Mouse (Mus musculus) right cerebral cortex, postnatal 14 days (tissue): ENCODE measurements at regions not wholly inside any gene's neighbourhood (a gene's known extent, or its start where the extent isn't known, plus 50 kb on each side); places are given as distances from the start of the nearest gene placed in this dataset.
A peak's percentile ranks its signal among the peaks of the same experiment; 100 is the strongest.

Source experiments
- DNase-seq: peaks from one replicate; pipeline ENCODE4 v3.0.0; 2022

DNA sequence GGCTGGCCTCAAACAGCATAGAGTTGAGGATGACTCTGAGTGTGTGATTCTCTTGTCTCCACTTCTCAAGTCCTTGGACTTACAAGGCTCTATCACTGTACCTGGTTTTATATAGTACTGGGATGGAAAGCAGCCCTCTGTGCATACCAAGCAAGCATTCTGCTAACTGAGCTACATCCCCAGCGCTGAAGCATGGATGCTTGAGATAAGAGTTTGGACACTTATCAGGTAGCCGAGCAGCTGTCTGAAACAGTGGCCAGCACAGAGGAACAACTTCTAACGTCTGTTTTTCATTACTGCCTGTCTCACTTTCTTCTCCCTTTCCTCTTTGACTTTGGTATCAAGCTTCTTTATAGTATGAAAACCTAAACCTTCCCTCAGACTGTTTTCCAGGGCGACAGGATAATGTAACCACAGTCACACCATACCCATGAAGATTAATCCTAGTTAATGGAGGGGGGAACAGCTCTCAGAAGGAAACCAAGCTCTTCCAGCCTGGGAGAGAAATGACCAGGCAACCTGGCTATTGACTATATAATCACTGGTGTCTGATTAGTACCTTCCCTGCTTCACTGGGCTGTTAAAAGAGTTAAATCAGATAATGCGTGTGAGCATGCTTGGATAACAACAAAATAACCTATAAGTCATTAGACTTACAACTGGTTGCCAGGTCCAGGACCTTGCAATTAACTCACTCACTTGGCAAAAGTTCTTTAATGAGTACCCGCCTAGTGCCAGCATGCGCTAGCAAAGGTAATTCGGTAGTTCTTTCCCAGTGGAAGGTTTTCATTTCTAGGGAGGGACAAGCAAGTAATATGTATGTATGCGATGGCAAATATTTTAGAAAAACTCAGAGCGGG is 382.5 kb downstream of the Brinp2 start:
- no peak for DNase-seq

DNA sequence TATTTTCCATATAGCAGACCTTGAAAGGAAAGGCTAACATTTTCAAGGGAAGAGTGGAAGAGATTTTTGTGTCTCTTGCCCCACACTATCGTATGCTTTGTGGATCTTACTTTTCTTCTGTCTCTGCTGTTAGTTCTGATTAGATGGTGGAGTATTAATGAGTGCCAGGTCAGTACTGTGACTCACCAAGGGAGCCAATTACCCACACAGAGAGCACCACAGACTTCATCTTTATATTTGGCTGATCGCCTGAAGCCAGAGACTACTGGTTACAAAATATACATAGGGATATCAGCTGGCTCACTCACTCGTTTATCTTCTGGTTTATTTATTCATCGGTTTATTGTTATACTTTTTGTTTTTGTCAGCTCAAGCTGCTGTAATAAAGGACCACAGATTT is 381.5 kb downstream of the Brinp2 start:
- no peak for DNase-seq

DNA sequence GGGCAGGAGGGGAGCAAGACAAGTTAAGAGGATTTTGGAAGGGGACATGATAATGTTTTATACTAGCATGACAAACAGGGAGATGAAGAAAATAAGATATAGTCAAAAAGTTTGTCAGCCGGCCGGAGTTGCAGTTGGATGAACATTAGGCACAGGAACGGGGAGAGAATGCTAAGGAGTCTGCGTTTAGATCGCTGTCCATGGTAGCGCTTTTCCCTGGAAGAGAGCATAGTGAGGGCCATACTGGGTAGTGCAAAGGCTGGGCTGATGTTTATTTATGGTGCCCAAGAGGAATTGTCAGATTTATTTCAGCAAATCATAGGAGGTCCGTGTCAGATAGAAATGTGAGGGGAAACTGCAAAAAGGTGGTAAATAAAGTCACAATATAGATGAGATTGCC is 337.0 kb downstream of the Brinp2 start:
- DNase-seq, result no peak

DNA sequence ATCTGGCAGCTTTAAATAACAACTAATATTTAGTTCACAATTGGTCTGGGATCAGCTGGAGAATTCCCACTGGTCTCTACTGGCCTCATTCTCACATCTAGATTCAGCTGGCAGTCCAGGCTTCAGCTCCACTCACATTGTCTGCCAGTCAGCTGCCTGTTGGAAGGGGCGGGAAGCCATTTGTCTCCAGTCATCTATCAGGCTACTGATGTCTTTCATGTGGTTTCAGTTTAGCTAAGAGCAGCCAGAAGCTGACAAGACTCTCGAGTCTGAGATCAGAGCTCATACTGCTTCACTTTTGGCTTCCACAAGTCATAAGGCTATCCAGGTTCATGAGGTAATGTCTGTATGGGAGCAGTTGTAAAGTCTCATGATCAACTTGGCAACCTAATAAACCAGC is 316.4 kb downstream of the Brinp2 start:
- no peak for DNase-seq

DNA sequence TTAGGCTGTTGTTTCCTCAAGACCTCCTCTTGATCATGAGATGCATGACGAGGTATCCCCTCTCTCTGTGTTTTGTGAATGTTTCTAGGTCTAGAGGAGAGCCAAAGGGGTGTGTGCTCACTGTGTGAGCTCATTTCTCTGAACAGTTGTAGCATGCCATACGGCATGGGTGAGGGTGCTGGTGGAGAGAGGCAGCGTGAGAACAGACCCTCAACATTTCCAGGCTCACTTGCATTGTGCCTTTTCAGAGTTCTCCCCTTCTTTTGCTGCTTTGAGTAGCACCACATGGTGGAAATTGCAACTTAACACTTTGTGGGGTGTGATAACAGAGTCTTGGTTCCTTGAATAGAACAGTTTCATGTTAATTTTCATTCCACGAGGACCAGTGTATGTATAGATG is 315.8 kb downstream of the Brinp2 start:
- DNase-seq, result peak; percentile 16

DNA sequence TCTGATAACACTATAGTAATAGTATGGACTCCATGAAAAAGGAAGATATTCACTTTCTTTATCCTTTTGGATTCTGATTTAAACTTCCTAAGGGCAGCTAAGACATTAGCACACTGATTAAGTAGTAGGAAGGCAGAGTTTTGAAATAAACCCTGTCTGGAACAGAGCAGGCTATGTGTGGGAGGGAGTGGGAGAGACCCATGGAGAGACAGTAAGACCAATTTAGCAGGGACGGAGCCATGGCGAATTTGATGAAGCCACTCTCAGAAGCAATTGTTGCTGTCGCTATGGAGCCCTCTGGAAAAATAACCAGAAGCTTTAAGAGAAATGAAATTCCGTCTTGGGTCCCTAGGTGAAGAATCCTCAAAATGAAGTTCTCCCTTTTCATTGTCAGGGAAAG is 303.5 kb downstream of the Brinp2 start:
- no peak for DNase-seq

DNA sequence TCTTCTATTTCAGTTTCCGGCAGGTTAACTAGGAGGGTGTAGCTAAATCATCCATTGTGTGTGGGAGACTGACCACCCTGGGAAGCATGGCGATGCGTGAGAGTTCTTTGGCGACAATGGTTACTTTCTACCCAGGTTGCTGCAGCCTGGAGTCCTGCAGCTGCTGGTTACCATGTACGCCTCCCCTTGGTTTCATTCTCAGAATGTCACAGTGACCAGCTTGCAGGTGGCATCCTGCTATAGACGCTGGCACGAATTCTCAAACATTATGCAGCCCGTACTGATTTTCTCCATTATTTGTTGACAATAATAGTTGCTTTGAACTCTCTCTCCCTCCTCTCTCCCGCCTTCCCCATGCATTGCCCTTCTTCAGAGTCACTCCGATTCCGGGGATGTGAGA is 301.2 kb downstream of the Brinp2 start:
- no peak for DNase-seq

DNA sequence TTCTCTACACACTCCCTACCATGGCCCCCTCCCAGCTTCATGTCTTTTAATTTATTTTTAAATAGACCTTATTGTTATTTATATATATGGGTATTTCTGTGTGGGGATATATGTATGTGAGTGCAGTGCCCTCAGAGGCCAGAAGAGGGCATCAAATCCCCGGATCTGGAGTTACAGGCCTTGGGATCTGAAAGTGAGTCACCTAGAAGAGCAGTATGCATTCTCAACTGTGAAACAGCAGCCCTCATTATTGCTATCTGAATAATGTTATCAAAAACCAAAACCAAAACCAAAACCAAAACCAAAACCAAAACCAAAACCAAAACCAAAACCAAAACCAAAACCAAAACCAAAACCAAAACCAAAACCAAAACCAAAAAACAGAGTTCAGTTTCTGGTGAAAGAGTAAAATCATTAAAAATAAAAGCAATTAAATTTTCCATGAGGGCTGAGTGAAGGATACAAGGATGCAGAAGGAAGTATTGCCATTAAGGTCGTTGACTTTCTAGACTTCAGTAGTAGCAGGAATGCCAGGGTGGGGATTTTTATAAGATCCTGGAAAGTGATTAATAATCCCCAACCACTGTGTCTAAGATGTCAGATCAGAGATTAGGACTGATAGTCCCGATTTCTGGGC is 299.0 kb downstream of the Brinp2 start:
- DNase-seq, result no peak

DNA sequence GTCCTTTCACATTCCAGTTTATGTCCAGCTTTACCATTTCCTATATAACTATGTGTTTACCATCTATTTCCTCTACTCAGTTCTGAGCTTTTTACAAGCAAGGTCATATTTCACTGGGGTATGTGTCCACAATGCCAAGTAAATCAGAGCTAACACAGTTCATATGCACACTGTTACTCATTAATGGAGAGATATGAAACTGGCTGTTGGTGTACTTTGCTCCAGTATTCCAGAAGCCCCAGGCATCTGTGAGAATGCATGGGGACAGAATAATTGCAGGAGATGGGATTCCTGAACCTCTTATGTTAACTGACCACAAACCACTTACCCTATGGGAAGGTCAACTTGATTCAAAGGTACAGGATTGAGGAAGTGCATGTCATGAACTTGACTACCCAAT is 298.3 kb downstream of the Brinp2 start:
- no peak for DNase-seq

DNA sequence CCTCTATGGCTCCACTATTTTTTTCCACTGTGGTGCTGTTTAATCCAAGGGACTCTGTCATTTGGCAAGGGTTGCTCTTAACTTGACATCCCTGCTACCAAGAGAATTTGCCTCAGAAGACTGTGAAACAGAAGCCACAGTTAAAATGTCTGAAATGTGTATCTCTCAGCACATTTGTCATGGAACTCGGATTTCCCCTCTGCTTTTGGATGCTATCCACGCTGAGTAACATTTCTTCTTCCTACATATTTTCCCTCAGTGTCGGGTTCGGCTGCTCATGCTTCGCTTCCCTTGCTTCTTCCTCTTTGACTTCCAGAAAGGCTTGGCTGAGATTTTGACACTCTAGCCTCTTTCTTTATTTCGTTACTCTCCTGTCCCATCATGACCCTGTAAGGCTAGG is 294.1 kb downstream of the Brinp2 start:
- no peak for DNase-seq

DNA sequence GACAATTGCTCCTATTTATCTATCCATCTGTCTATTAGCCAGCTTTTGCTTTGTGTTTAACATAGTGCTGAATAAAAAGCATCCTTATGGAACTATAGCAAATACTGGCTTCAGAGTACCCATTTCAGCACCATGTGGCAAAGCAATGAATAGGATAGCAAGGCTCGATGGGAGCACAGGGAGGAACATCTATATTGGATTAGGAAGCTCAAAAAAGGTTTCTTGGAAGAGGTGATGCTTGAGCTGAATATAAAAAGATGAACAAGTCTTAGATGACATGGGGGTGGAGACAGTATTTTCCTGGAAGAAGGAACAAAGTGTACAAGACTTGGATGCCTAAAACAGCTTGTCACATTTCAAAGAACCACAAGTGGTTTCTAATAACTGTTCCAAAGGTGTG is 273.9 kb downstream of the Brinp2 start:
- DNase-seq, result no peak

DNA sequence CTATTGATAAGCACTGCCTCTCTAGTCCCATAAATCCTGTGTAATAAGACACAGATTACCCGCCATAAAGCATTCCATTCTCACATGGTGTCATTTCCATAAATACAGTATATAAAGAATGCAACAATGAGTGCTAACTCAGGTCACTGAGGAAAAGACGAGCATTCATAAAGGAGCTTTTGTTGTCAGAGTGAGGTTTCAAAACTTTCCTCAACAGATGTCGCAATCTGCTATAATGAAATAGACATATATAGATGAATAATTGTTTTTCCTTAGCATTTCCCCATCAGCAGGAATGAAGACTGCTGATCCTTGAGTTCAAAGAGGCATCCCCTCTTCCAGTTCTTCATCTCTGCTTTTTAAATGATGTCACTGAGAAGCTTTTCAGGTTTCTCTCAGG is 270.3 kb downstream of the Brinp2 start:
- DNase-seq, result no peak

DNA sequence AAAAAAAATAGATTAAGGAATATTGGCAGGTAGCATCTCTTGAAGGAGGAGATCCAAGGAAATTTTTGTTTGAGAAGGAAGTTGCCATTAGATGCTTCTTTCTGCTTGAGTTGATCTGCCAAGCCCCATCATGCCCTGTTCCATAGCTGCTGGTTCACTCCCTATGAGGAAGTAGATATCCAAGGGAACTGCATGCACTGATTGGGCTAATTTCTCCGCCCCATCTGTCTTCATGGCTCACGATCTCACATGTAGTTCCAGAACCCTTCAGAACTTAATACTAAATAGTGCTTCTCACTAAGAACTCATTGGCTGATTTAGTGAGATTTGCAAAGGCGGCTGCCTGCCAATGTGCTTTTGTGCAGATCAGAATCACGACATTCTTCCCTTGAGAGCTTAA is 258.6 kb downstream of the Brinp2 start:
- DNase-seq, result peak; percentile 8

DNA sequence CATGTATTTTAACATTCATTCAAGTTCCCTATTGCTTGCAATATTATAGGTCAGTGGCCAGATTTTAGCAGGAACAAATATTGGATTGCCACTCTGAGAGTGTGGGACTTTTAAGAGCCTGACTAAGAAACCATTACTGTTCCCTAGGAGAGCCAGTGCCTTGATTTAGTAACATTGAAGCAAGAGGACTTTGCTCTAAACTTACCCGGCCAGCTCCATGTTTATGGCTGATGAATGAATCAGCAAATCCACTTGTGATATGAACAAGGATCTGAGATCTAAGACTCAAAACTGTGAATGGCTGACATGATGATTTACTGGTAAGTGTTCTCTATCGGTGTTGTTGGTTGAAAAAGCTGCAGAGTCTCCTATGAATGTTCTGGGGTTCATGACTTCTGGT is 236.4 kb downstream of the Brinp2 start:
- no peak for DNase-seq

DNA sequence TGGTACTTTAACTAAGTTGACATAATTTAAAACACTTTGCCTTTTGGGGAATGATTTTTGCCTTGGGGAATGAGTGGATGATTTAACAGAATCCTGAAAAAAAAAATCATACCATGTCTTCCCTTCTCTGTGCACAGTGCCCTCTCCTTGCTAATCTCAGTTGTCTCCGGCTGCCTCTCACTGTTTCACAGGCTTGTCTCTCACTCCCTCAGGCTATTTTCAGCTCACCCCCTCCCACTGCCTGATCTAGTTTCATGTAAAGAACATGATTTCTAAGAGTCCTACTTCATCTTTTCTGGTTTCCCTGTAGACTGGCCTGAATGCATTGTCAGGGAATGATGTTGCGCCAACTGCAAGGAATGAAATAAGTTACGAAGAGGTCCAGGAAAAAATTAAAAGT is 231.2 kb downstream of the Brinp2 start:
- peak; percentile 26 for DNase-seq

DNA sequence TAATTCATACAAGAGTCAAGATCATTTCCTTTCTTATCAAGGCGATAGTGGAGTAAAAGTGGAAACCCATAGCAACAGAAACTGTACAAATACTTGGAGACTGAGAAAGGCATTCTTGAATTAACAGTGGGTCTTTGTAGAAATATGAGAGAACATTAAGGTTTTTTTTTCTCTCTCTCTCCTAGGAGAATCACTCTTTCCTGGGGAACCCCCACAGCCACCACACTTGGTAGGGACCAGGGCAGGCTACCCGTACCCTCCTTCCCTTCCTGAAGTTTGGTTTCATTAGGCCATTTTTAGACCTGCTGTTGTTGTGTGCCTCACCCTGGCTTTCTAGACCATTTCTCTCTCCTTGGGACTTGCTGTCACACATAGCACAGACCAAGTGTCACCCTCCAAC is 229.9 kb downstream of the Brinp2 start:
- DNase-seq, result no peak

DNA sequence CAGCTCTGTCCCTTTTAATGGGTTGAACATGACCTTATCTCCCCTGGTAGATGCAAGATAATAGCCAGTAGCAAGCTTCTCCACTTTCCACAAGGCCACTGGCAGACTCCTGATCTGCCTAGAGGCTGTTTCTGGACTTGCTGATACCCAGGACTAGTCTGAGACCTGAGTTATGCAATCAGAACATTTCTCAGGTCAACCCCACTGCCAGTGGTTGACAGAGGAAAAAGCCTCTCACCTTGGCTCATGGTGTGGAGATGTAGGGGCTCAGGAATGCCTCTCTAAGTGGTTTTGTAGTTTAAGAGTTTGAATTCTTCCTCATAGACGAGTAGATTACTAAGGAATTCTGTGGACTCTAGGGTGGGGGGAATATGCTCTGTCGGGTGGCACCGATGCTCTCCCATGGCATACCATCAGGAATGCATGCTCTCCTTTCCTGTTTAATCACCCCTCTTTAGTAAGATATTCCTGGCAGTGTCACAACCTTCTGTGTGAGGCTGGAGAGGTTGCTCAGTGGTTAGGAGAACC is 226.8 kb downstream of the Brinp2 start:
- DNase-seq, result no peak

DNA sequence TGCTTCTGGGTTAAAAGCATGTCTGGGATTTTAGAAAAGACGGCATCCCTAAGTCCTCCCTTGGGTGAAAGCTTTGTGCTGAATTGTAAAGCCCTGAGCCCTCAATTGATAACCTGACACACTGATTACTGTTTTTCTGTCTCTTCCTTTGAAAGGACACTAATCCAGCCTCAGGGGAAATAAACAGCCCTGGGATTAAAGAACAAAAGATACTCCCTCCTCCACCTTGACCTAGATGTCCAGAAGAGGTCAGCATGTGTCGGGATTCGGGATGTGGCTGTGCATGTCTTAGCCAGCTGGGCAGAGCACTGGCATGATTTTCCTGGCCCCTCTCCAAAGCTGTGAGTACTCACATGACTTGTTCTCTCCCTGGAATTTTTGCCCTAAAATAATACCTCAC is 208.6 kb downstream of the Brinp2 start:
- peak; percentile 12 for DNase-seq

DNA sequence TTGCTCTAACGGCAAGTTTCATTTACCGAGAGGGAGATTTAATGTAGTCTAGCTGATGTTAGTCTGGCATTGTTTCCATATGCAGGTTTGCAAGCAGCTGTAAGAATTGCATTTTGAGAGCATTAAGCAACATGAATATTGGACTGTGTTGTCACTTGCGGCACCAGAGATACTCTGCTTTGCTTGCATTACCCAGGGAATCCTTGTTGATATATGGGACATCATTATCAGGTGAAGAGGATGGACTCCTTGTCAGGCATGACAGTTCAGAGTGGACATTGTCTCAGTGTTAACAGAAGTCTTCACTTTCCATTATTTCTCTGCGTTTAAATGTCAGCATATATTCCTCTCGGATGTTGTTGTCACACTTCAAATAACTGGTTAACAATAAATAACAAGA is 208.1 kb downstream of the Brinp2 start:
- no peak for DNase-seq

DNA sequence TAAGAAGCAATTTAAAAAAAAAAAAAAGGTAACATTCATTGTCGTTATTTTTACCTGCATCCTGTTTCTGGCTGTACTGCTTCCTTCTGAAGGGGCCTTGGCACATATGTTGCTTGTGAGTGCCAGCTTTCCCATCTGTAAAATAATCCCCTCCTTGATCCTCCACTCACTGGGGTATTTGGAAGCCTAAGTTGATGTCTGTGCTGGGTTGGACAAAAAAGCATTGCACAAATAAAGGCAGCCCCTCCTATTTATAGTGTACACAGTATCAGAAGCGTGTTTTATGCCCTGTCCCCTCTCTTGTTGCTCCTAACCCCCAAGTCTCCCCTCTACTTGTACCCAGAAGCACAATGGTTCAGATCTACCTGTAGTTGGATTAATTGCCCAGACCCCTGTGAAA is 195.0 kb downstream of the Brinp2 start:
- DNase-seq, result no peak

DNA sequence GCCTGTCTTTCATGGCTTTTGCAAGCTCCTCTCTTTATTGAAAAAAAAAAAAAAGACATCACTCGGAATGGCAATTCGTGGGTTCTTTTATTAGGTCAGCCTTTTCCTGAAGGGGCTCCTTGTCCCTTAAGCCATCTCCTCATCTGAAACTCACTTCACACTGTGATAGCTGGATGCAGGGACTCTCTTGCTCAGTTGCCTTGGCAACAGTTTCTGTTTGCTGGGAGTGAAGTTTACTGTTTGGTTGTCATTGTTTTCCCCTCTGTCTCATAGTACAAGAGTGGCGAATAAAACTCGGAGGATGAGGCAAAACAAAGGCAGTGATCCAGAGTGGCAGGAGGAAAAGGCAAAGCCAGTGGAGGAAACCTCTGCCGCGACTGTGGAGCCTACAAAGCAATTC is 194.6 kb downstream of the Brinp2 start:
- DNase-seq, result no peak

DNA sequence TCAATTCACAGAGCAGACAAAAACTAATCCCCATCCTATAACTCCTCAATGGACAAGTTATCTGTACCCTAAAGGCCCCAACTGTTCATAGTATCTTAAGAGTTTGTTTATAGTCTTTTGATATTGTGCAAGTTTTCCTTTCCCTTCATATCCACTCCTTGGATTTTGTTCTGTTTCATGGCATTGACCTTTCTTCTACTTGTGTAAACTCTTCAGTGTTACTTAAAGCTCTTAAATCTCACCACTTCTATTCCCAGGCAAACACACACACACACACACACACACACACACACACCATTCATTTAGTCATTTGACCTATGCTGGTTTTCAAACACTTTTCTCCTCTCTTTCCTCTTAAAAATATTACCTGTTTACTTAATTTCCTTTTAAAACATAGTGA is 192.7 kb downstream of the Brinp2 start:
- no peak for DNase-seq

DNA sequence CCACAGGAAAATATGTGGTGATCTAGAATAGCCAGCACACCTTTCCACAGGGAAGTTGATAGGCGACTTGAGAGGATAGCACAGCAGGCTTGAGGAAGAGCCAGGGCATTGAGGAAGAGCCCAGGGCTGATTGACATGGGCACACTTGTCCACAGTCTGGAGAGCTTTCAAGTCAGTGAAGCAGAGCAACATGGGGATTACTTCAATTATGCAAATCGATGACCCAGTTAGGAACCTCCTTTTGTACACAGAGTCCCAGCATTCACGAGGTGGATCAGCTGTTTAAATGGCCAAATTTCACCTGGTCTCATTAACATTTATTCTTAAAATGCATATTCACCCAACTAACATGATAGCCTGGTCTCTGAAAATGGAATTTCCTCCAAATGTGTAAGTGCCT is 186.1 kb downstream of the Brinp2 start:
- no peak for DNase-seq

DNA sequence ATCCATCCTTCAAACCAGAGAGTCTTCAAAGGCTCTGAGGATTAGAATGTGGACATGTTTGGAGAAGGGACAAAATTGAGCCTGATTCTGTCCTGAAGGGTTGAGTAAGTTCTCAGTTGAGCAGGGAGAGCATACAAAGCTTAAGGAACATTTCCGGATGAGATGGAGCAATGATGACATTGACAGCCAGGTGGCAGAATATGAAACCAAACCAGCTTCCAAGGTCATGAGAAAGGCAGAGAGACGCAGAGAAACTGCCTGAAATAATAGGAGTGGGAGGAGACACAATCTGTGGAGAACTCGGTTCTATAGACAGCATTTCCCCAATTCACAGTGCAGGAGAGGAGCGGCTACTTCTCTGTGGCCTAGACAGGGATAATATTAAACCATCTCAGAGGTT is 176.0 kb downstream of the Brinp2 start:
- no peak for DNase-seq

DNA sequence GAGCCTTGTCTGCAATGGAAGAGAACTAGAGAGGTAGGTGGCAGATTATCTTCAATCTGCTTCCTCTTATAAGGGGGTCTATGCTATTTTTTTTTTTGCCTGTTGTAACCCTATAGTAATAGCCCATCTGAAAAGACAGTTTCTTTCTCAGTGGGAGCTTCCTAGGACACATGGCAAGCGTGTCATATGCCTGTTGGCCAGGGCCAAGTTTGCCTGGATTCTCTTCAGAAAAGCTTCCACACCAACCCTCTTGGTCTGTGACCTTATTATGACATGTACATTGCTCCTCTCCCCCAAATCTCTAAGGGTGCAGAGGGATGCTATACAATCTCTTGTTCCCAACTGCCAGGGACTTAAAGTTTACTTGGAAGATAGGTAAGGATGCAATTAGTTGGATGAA is 174.8 kb downstream of the Brinp2 start:
- DNase-seq, result no peak
